Mouse (Mus musculus) heart, adult 2 months (tissue): ENCODE data around the gene Dnal4. TPM values are rescaled to one million over a fixed set of nuclear protein-coding genes. Genes with fewer than 3 reads are reported as not detected.

Experiments
- DNase-seq, 2 experiments: peaks; one replicate each; pipeline ENCODE4 v3.0.0; 2021
- H3K27ac ChIP-seq: fragments of 200-600 bp; 2 replicates; pipeline ENCODE4 v1.8.1; 2022
- H3K27me3 ChIP-seq: fragments of 200-500 bp; 2 replicates; pipeline ENCODE4 v1.6.1; 2012; ENCODE audit warnings: mild to moderate bottlenecking, low read length, inconsistent platforms, mixed read lengths; ENCODE audit not compliant: control insufficient read depth, insufficient read depth
- H3K36me3 ChIP-seq: fragments of 200-500 bp; 2 replicates; pipeline ENCODE4 v1.6.1; 2012; ENCODE audit warnings: low read length, inconsistent platforms; ENCODE audit not compliant: control insufficient read depth, insufficient read depth
- H3K4me1 ChIP-seq: fragments of 200-500 bp; 2 replicates; pipeline ENCODE4 v1.6.1; 2011; ENCODE audit warnings: low read length; ENCODE audit not compliant: control insufficient read depth, insufficient read depth
- H3K4me3 ChIP-seq: fragments of 200-600 bp; 2 replicates; pipeline ENCODE4 v1.8.1; 2022
- H3K79me2 ChIP-seq: fragments of 200-500 bp; replicated peaks from 2 replicates; pipeline ENCODE4 v1.6.1; 2012; ENCODE audit warnings: mild to moderate bottlenecking, inconsistent platforms, low read length, moderate library complexity, mixed read lengths; ENCODE audit not compliant: control insufficient read depth, insufficient read depth
- H3K9ac ChIP-seq: fragments of 200-500 bp; 2 replicates; pipeline ENCODE4 v1.6.1; 2012; ENCODE audit warnings: low read depth, mild to moderate bottlenecking, control low read depth, inconsistent platforms, low read length, mixed read lengths
- CTCF ChIP-seq: fragments of 200-600 bp; IDR thresholded peaks from 2 replicates; pipeline ENCODE4 v1.8.1; 2022; ENCODE audit warnings: antibody characterized with exemption, mild to moderate bottlenecking, moderate library complexity
- EP300 ChIP-seq: fragments of 200-500 bp; IDR thresholded peaks from 2 replicates; pipeline ENCODE4 v1.6.1; 2011; ENCODE audit warnings: low read depth, low read length, control low read depth; ENCODE audit not compliant: insufficient read depth
- POLR2A ChIP-seq: fragments of 200-500 bp; IDR thresholded peaks from 2 replicates; pipeline ENCODE4 v1.6.1; 2011; ENCODE audit warnings: mild to moderate bottlenecking, low read depth, low read length, control low read depth; ENCODE audit not compliant: insufficient read depth
- WGBS: fragments of 180-500 bp; shearing (Covaris S2); methylation state at CpG from one replicate; pipeline ENCODE4 v1.1.7; 2018; 5-methylcytosine and 5-hydroxymethylcytosine counted together
- intact Hi-C: fragments of 180-260 bp; cut with DNase I; formaldehyde crosslinking; loops from one replicate; pipeline ENCODE4 v1.15.1; 2025
- polyA plus RNA-seq: library from polyadenylated mRNA; depleted of rRNA; stranded (reverse); fragments of >200 nt; gene quantifications from 2 replicates; pipeline ENCODE4 v1.2.3, GENCODE M21; 2012
- total RNA-seq, 2 experiments: library from RNA; stranded (reverse); gene quantifications; 2 replicates each; pipeline ENCODE4 v1.2.3; 2021

Gene Dnal4
- total and polyA plus RNA-seq, 3 experiments, result 19.3 to 43.0 (median 21.7) TPM

GRCm38 (mm10) chr15:79797096-79797495 is 19.4 kb upstream of the Dnal4 start:
- Histone ChIP-seq H3K79me2 (no peaks in the 10 kb centered on the region), H3K27ac (no peak overlapping the region), H3K9ac (no peak overlapping the region), H3K36me3 (no peaks in the 10 kb centered on the region), H3K4me3 (no peak overlapping the region), H3K27me3 (no peaks in the 10 kb centered on the region), H3K4me1 (no peaks in the 10 kb centered on the region)
- TF ChIP-seq EP300 (no peak), POLR2A (no peak), CTCF (no peak)
- intact Hi-C loops, result no loop called here
- DNase-seq, result no peak
- WGBS, result 80% methylated on average over 7 of the region's 7 CpGs

GRCm38 (mm10) chr15:79796256-79796655 is 18.6 kb upstream of the Dnal4 start:
- TF ChIP-seq CTCF (no peak), POLR2A (no peak), EP300 (no peak)
- Histone ChIP-seq H3K4me1 (no peaks in the 10 kb centered on the region), H3K36me3 (no peaks in the 10 kb centered on the region), H3K9ac (no peak overlapping the region), H3K27ac (no peak overlapping the region), H3K79me2 (no peaks in the 10 kb centered on the region), H3K27me3 (no peaks in the 10 kb centered on the region), H3K4me3 (no peak overlapping the region)
- intact Hi-C loops, result no loop called here
- WGBS, result 74% methylated on average over 12 of the region's 12 CpGs
- no peak for DNase-seq

- 22% methylated on average over 20 of the region's 20 CpGs for WGBS
- H3K27me3 ChIP-seq, result no peaks in the 10 kb centered on the region
Measured at GRCm38 (mm10) chr15:79794173-79794572, 16.5 kb upstream of the Dnal4 start.

GRCm38 (mm10) chr15:79793076-79793475 is 15.4 kb upstream of the Dnal4 start:
- no peak overlapping the region for H3K9ac ChIP-seq
- H3K36me3 ChIP-seq, result no peaks in the 10 kb centered on the region
- H3K79me2 ChIP-seq, result no peaks in the 10 kb centered on the region
- no peaks in the 10 kb centered on the region for H3K27me3 ChIP-seq
- no peak overlapping the region for H3K4me3 ChIP-seq
- intact Hi-C loops, result no loop called here
- 92% methylated on average over 9 of the region's 9 CpGs for WGBS
- TF ChIP-seq EP300 (no peak), POLR2A (no peak), CTCF (no peak)
- no peaks in the 10 kb centered on the region for H3K4me1 ChIP-seq
- no peak overlapping the region for H3K27ac ChIP-seq
- no peak for DNase-seq

More at GRCm38 (mm10) chr15:79794173-79794572, 16.5 kb upstream of the Dnal4 start:
- H3K36me3 ChIP-seq, result no peaks in the 10 kb centered on the region
- intact Hi-C loops, result no loop called here
- no peaks in the 10 kb centered on the region for H3K79me2 ChIP-seq
- H3K4me1 ChIP-seq, result no peaks in the 10 kb centered on the region
- TF ChIP-seq EP300 (no peak), POLR2A (no peak), CTCF (no peak)
- no peak for DNase-seq
- no peak overlapping the region for H3K4me3 ChIP-seq
- H3K9ac ChIP-seq, result no peak overlapping the region
- H3K27ac ChIP-seq, result no peak overlapping the region

- 35% methylated on average over 19 of the region's 19 CpGs for WGBS
- no peaks in the 10 kb centered on the region for H3K4me1 ChIP-seq
Measured at GRCm38 (mm10) chr15:79792455-79792854, 14.8 kb upstream of the Dnal4 start.

GRCm38 (mm10) chr15:79791502-79791901 is 13.9 kb upstream of the Dnal4 start:
- H3K79me2 ChIP-seq, result no peaks in the 10 kb centered on the region
- no peaks in the 10 kb centered on the region for H3K27me3 ChIP-seq
- no peak overlapping the region for H3K9ac ChIP-seq
- no peak overlapping the region for H3K27ac ChIP-seq
- H3K4me1 ChIP-seq, result no peaks in the 10 kb centered on the region
- TF ChIP-seq POLR2A (no peak), EP300 (no peak), CTCF (no peak)
- intact Hi-C loops, result no loop called here
- no peaks in the 10 kb centered on the region for H3K36me3 ChIP-seq
- WGBS, result 7% methylated on average over 12 of the region's 12 CpGs
- DNase-seq, result peak; percentile 29 to 49
- H3K4me3 ChIP-seq, result no peak overlapping the region

More at GRCm38 (mm10) chr15:79792455-79792854, 14.8 kb upstream of the Dnal4 start:
- Histone ChIP-seq H3K9ac (no peak overlapping the region), H3K27ac (no peak overlapping the region), H3K36me3 (no peaks in the 10 kb centered on the region), H3K27me3 (no peaks in the 10 kb centered on the region), H3K79me2 (no peaks in the 10 kb centered on the region), H3K4me3 (no peak overlapping the region)
- no peak for DNase-seq
- intact Hi-C loops, result no loop called here
- TF ChIP-seq POLR2A (no peak), CTCF (no peak), EP300 (no peak)

GRCm38 (mm10) chr15:79790905-79791304 is 13.3 kb upstream of the Dnal4 start:
- intact Hi-C loops, result no loop called here
- no peak overlapping the region for H3K9ac ChIP-seq
- H3K27me3 ChIP-seq, result no peaks in the 10 kb centered on the region
- no peaks in the 10 kb centered on the region for H3K4me1 ChIP-seq
- TF ChIP-seq POLR2A (no peak), EP300 (no peak), CTCF (no peak)
- no peak for DNase-seq
- H3K27ac ChIP-seq, result no peak overlapping the region
- no peaks in the 10 kb centered on the region for H3K79me2 ChIP-seq
- H3K4me3 ChIP-seq, result no peak overlapping the region
- H3K36me3 ChIP-seq, result no peaks in the 10 kb centered on the region
- 80% methylated on average over 6 of the region's 6 CpGs for WGBS
